Mouse (Mus musculus): ENCODE data around the gene Rbm18.
"Not testable (repeated sequence)": the region's sequence is repeated elsewhere in the genome, so short reads cannot be mapped to it uniquely, and the experiment has no call there.

Rbm18 gene

GRCm38 (mm10) chr2:36136300-36136941 lies at the start of gene Rbm18, which contains the start of gene Mrrf:
TSS of gene Rbm18 (minus strand) at chr2:36136773.
TSS of gene Mrrf (plus strand) at chr2:36136389.
- peak; percentile 93 for DNase-seq

DNA sequence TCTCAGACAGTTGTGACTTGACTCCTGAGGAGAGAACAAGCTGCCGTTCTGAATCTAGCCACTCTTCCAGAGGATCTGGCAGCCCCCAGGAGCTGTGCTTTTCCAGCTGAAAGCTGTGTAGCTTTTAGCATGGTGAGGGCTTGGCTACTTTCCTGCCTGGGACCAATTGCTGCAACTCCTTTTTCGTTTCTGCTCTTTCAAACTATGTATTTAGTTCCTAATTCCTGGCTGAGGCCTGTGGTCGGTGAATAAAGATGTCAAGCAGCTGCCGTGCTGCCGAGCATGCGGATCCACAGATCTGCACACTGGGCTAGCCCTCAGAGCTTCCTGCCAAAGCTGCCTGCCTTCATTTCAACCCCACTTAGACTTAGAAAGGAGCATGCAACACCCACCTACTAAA lies 48.3 kb upstream of the Rbm18 start:
- DNase-seq, result no peak

GRCm38 (mm10) chr2:36184192-36184591 lies 47.6 kb upstream of the Rbm18 start:
- no peak for DNase-seq

DNA sequence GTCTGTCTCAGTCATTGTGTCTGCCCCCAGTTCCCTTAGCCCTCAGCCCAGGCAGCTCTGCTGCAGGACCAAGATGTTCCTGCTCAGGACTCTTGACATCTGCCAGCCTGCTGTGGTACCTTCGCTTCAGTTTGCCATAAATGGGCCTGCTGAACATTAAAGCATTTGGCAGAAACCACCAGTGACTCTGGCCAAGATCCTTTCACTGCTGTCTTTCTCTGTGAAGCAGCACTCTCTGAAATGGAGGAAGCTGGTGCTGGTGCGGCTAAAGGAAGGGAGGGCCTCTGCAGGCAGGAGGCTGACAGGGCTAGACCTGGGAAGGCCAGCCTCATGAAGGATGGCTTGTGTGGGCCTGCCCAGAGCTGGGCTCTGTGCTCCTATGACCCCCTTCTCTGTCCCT lies 46.7 kb upstream of the Rbm18 start:
- no peak for DNase-seq

DNA sequence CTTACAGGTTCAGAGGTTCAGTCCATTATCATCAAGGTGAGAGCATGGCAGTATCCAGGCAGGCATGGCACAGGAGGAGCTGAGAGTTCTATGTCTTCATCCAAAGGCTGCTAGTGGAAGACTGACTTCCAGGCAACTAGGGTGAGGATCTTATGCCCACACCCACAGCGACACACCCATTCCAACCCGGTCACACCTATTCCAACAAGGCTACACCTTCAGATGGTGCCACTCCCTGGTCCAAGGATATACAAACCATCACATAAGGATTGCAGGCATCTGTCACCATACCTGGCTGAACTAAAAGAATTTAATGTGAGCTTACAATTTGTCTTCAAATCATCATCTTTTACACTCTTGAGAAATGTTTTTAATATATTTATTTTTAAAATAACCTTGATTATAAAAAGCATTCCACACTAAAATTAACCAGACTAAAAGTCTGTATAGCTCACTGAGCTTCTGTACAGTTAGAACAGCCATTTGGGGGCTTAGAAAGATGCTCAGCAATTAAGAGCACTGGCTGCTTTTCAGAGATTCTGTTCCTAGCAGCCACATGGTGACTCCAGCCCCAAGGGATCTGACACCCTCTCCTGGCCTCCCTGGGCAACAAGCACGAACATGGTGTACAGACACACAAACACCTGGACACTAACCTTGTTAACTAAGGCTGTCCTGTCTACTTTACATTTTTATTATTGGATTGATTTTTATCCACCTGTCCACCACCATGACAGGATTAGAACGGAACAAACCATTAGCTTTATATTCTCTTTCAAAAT lies 45.2 kb upstream of the Rbm18 start:
- DNase-seq, result not testable (repeated sequence)

DNA sequence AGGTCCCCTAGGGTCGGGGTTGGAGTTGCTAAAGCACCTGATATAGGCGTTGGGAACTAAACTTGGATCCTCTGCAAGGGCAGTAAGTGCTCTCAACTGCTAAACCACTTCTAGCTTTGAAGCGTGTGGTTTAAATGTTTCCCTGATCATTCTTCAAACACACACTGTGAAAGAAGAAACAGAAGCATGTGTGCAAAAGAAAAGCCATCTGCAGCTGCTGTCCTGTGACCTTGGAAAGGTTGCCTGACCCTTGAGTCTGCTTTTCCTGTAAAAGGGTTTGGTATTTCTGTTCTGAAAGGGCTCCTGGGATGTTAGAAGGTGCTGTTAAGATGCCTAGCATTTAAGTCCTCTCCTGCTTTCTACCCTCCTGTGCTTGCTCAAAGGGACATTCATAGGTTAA lies 42.9 kb upstream of the Rbm18 start:
- no peak for DNase-seq

- DNase-seq, result no peak
These were observed 36.0 kb upstream of the Rbm18 start for GRCm38 (mm10) chr2:36172574-36172973.

GRCm38 (mm10) chr2:36172136-36172535 lies 35.6 kb upstream of the Rbm18 start:
- DNase-seq, result no peak

GRCm38 (mm10) chr2:36169176-36169575 lies 32.6 kb upstream of the Rbm18 start:
- no peak for DNase-seq

GRCm38 (mm10) chr2:36167990-36168618 lies 31.5 kb upstream of the Rbm18 start:
- DNase-seq, result no peak

GRCm38 (mm10) chr2:36159336-36159735 lies 22.8 kb upstream of the Rbm18 start:
- DNase-seq, result no peak

DNA sequence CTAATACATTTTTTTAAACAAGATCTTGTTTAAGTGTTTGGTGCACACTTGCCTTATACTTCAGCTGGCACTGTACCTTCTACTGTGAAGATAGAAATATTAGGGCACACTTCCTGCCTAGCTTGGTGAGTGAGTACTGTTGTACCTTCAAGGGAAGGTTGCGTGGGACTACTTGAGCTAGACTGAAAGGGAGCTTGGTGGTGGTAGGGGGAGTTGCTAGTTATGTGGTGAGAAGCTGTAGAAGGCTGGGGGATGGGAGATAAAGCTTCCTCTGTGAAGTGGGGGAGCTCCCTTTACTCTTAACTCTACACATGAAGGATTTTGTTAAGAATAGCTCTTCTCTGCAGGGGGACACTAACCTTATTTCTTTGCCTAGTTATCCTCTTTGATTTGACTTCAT lies 20.9 kb upstream of the Rbm18 start:
- DNase-seq, result no peak

- DNase-seq, result not testable (repeated sequence)
These were observed 15.8 kb upstream of the Rbm18 start for GRCm38 (mm10) chr2:36152401-36152800.

- no peak for DNase-seq
These were observed 12.3 kb upstream of the Rbm18 start for GRCm38 (mm10) chr2:36148876-36149365.

DNA sequence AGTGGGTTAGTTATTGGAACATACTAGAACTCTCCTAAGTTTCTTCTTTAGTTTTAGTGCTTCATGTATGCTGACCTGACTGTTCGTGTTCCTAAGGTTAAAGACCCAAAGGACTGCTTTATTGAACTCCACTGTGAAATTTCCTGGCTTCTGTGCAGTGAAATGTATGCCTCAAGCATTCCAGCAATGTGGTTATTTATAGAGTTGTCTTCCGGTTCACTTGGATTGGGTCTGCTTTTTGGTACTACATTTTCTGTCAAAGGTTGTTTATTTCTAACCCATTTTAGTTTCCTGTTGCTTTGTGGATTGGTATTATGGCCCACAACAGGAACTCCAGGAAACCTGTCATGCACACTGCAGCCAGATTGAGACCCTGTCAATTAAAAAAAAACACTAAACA lies 2.5 kb upstream of the Rbm18 start:
- no peak for DNase-seq

DNA sequence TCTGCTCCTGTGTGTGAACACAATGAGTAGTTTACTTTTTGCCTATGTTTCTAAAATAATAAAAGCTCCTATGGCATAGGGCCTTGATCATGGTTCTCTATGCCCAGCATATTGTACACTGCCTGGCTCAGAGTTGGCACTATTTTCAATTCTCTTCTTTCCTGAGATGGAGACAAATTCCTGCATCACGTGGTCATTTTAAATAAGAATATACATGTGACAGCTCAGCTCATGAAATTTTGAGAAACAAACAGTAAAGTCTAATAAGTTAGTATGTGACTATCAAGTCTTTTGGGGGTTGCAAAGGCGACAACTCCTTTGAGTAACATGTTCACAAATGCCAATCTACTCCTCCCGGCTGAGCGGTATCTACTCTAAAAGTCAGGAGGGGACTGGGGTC lies 686 bp downstream of the Rbm18 start:
- DNase-seq, result no peak

GRCm38 (mm10) chr2:36129051-36129450 lies 7.5 kb downstream of the Rbm18 start:
- DNase-seq, result no peak

DNA sequence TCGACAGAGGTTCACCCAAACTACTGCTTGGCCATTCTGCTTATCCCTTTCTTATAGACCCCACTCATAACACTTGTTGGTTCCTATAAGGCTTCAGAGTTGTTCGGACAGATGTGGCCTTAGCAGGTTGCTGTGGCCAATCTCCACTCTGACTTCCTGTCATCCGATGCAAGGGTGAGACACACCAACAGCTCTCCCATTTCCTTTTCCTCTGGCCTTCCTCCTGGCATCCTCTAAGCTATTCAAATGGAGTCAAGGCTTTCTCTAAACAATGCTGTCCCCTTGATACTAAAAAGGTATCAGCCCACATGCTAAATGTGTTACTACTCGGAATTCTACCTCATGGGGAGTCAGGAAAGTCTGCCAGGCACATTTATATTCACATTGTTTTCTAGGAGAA lies 8.6 kb downstream of the Rbm18 start:
- DNase-seq, result no peak

GRCm38 (mm10) chr2:36126795-36127429 lies 9.7 kb downstream of the Rbm18 start:
- no peak for DNase-seq

- no peak for DNase-seq
These were observed 23.9 kb downstream of the Rbm18 start for GRCm38 (mm10) chr2:36112632-36113031.

DNA sequence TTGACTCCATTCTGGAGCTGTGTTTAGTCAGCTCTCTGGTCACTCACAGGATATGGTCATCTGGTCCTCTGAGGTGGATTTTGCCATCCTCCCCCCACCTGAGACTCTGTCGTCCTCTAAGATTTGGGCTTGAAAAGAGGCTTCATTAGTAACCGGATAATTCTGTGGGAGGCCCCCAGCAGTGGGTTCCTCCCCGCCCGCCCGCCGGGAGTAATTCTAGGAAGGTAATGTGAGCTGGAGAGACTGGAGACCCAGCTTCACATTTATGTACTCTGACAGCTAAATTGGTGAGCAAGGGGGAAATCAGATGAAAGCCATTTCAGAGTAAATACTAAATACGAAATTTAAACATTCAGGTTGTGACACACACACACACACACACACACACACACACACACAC lies 28.0 kb downstream of the Rbm18 start:
- no peak for DNase-seq

DNA sequence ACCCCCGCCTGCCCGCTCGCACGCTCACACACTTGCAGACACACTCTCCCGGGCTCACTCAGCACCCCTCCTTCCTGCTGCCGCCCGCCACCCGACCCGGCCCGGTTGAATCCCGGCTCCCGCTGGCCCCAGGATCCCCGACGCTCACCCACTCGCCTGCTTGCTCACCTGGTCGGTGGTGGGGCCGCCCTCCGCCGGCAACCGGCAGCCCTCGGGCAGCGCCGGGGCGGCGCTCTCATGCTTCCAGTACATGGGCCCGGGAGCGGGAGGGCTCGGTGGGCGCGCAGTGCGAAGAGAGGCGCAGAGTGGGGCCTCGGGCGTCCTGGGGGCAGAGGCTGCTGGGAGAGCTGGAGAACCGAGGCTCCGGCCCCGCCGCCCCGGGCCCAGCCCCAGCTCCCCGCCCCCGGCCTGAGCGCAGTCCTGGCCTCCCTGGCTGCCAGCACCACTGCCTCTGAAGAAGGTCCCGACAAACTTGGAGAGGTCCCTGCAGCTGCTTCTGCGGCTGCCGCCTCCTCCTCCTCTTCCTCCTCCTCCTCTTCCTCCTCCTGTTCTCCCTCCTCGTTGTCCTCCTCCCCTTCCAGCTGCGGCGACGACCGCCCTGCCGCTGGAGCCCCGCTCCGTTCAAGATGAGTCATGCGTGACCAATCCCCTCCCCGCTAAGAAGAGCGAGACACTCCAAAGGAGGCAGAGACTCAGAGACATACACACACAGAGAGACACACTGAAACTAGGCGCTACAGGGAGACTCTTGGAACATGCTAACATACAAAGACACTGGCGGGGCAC lies 31.4 kb downstream of the Rbm18 start, which contains the start of gene Lhx6:
Gene Lhx6, minus strand, starts transcription at position 453 of the 786 bp plus-strand sequence.
- DNase-seq, result no peak
